Mouse (Mus musculus) midbrain, embryonic 16.5 days (tissue): Measurements from ENCODE around the gene Slc2a6. TPM values are rescaled to one million over a fixed set of nuclear protein-coding genes. Genes with fewer than 3 reads are reported as not detected.

Experiments used
- ATAC-seq: fragments of 200-750 bp; cut with Nextera tagmentation; 2 replicates; pipeline ENCODE4 v1.8.0; 2017; ENCODE audit warnings: moderate TSS enrichment
- H3K27ac ChIP-seq: fragments of 300-500 bp; sonication (generic); 2 replicates; pipeline ENCODE4 v1.5.1; 2014; ENCODE audit warnings: mild to moderate bottlenecking, low read length, mixed read lengths
- H3K27me3 ChIP-seq: fragments of 300-500 bp; sonication (generic); 2 replicates; pipeline ENCODE4 v1.6.1; 2014; ENCODE audit warnings: low read depth, low read length, mixed read lengths; ENCODE audit not compliant: control insufficient read depth, insufficient read depth
- H3K36me3 ChIP-seq: fragments of 300-500 bp; sonication (generic); 2 replicates; pipeline ENCODE4 v1.6.1; 2014; ENCODE audit warnings: mild to moderate bottlenecking, low read length, moderate library complexity, mixed read lengths; ENCODE audit not compliant: control insufficient read depth, insufficient read depth
- H3K4me1 ChIP-seq: fragments of 300-500 bp; sonication (generic); 2 replicates; pipeline ENCODE4 v1.6.1; 2014; ENCODE audit warnings: mild to moderate bottlenecking, low read length, mixed read lengths; ENCODE audit not compliant: control insufficient read depth, insufficient read depth
- H3K4me2 ChIP-seq: fragments of 300-500 bp; sonication (generic); 2 replicates; pipeline ENCODE4 v1.6.1; 2014; ENCODE audit warnings: mild to moderate bottlenecking, low read length, mixed read lengths
- H3K4me3 ChIP-seq: fragments of 300-500 bp; sonication (generic); 2 replicates; pipeline ENCODE4 v1.5.1; 2014; ENCODE audit warnings: low read depth, mild to moderate bottlenecking, low read length, moderate library complexity, mixed read lengths
- H3K9ac ChIP-seq: fragments of 300-500 bp; sonication (generic); 2 replicates; pipeline ENCODE4 v1.6.1; 2014; ENCODE audit warnings: low read depth, low read length, mixed read lengths
- H3K9me3 ChIP-seq: fragments of 300-500 bp; sonication (generic); replicated peaks from 2 replicates; pipeline ENCODE4 v1.6.1; 2014; ENCODE audit warnings: mild to moderate bottlenecking, low read length, mixed read lengths; ENCODE audit not compliant: control insufficient read depth, poor library complexity, severe bottlenecking
- WGBS: fragments of 180-500 bp; shearing (Covaris S2); extraction: QIAGEN DNeasy Blood & Tissue Kit; methylation state at CpG from one replicate; pipeline ENCODE4 v1.1.7; 2014; 5-methylcytosine and 5-hydroxymethylcytosine counted together
- polyA plus RNA-seq: library from polyadenylated mRNA; unstranded; fragments of >200 nt; fragmentation: Nextera tagmentation; extraction: Ambion mirVana; gene quantifications from 2 replicates; pipeline ENCODE4 v1.2.1, GENCODE M21; 2015

Gene Slc2a6
- polyA plus RNA-seq, 1 experiment from 2014 or later: 12.8 TPM

DNA sequence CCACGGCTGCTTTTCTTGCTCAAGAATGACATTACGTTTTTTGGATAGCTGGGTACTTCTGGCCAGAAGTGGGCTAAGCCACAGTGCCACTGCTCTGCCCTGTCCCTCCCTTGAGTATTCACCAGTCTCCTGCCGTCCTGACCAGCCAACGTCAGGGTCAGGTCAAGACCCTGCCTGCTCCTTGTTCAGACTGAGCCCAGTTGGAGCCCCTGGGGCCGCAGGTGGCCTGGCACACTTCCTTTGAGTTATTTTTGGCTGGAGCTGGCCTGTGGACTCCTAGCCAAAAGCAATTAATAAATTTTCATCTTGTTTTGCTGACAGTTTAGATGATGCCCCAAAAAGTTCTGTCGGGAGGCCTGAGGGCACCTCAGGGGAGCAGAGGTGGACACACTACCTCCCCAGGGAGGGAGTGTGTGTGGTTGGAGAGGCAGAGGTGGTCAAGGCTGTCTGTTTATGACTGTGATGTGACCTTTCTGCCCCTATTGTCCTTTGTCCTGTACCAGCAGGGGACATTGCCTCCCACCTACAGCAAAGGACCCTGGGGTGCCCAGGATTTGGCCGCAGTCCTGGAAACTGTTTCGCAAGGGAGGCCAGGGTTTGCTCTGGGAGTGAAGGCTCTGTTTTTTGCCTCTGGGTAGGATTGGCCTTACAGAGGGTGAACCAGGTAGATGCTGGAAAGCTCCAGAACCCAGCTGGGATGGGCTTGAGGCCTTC is 14.5 kb upstream of the Slc2a6 start:
- Histone ChIP-seq H3K9ac (no peak overlapping the region), H3K4me3 (no peak overlapping the region), H3K36me3 (no peaks in the 10 kb centered on the region), H3K9me3 (no peaks in the 10 kb centered on the region), H3K27me3 (no peaks in the 10 kb centered on the region; the same call in 1 of the 2 replicates), H3K27ac (no peak overlapping the region), H3K4me2 (no peak overlapping the region), H3K4me1 (no peaks in the 10 kb centered on the region)
- 65% methylated on average over 8 of the region's 8 CpGs for WGBS
- no peak for ATAC-seq

- WGBS: 0% methylated on average over 1 of the region's 1 CpGs
- no peaks in the 10 kb centered on the region for H3K4me1 ChIP-seq
- H3K27me3 ChIP-seq: no peaks in the 10 kb centered on the region
These were observed 11.5 kb upstream of the Slc2a6 start for GRCm38 (mm10) chr2:27039286-27039685.

GRCm38 (mm10) chr2:27038596-27038995 is 10.8 kb upstream of the Slc2a6 start:
- WGBS: 3% methylated on average over 3 of the region's 3 CpGs
- no peaks in the 10 kb centered on the region for H3K27me3 ChIP-seq
- no peak overlapping the region for H3K4me2 ChIP-seq
- no peaks in the 10 kb centered on the region for H3K4me1 ChIP-seq
- no peak overlapping the region for H3K9ac ChIP-seq
- peak; percentile 38; the same call in 1 of the 2 replicates for ATAC-seq
- no peak overlapping the region for H3K27ac ChIP-seq
- H3K4me3 ChIP-seq: no peak overlapping the region
- no peaks in the 10 kb centered on the region for H3K9me3 ChIP-seq
- H3K36me3 ChIP-seq: no peaks in the 10 kb centered on the region

More at GRCm38 (mm10) chr2:27039286-27039685, 11.5 kb upstream of the Slc2a6 start:
- no peaks in the 10 kb centered on the region for H3K36me3 ChIP-seq
- no peak overlapping the region for H3K4me3 ChIP-seq
- H3K27ac ChIP-seq: no peak overlapping the region
- H3K9ac ChIP-seq: no peak overlapping the region
- no peaks in the 10 kb centered on the region for H3K9me3 ChIP-seq
- ATAC-seq: no peak
- no peak overlapping the region for H3K4me2 ChIP-seq

- Histone ChIP-seq H3K9ac (no peak overlapping the region), H3K9me3 (no peaks in the 10 kb centered on the region), H3K4me3 (no peak overlapping the region), H3K27me3 (no peaks in the 10 kb centered on the region), H3K27ac (no peak overlapping the region), H3K4me1 (no peaks in the 10 kb centered on the region), H3K36me3 (no peaks in the 10 kb centered on the region), H3K4me2 (no peak overlapping the region)
- 68% methylated on average over 4 of the region's 4 CpGs for WGBS
- no peak for ATAC-seq
These were observed 9.2 kb upstream of the Slc2a6 start for GRCm38 (mm10) chr2:27037008-27037407.

- Histone ChIP-seq H3K9ac (no peak overlapping the region), H3K27ac (no peak overlapping the region), H3K4me3 (no peak overlapping the region), H3K4me1 (no peaks in the 10 kb centered on the region), H3K4me2 (no peak overlapping the region), H3K9me3 (no peaks in the 10 kb centered on the region), H3K27me3 (no peaks in the 10 kb centered on the region), H3K36me3 (no peaks in the 10 kb centered on the region)
- no peak for ATAC-seq
- 79% methylated on average over 3 of the region's 3 CpGs for whole genome bisulfite sequencing
These were observed 8.2 kb upstream of the Slc2a6 start for GRCm38 (mm10) chr2:27036003-27036402.

DNA sequence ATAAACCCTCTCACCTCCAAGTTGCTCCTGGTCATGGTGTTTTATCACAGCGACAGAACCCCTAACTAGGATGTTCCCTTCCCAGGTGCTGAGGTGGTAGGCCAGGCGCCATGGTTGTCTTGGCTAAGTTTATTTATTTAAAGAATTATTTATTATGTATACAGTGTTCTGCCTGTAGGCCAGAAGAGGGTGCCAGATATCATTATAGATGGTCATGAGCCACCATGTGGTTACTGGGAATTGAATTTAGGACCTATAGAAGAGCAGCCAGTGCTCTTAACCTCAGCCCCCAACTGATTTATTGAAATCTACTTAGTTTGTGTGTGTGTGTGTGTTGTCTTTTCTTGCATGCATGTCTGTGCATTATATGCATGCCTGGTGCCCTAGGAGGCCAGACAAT is 4.6 kb upstream of the Slc2a6 start:
- no peaks in the 10 kb centered on the region; the same call in 1 of the 2 replicates for H3K27me3 ChIP-seq
- peaks cover 5% of the 10 kb centered on the region for H3K4me1 ChIP-seq
- H3K36me3 ChIP-seq: no peaks in the 10 kb centered on the region
- 84% methylated on average over 2 of the region's 2 CpGs for WGBS
- no peak for ATAC-seq
- H3K27ac ChIP-seq: no peak overlapping the region
- H3K4me3 ChIP-seq: no peak overlapping the region
- no peak overlapping the region for H3K4me2 ChIP-seq
- H3K9ac ChIP-seq: no peak overlapping the region
- H3K9me3 ChIP-seq: no peaks in the 10 kb centered on the region

- peak overlapping the region; percentile 76 for H3K9ac ChIP-seq
- H3K4me2 ChIP-seq: peak overlapping the region; percentile 81
- H3K36me3 ChIP-seq: no peaks in the 10 kb centered on the region
- no peak; the same call in 1 of the 2 replicates for ATAC-seq
- H3K9me3 ChIP-seq: no peaks in the 10 kb centered on the region
- 77% methylated on average over 4 of the region's 4 CpGs for WGBS
- H3K27ac ChIP-seq: peak overlapping the region; percentile 73
- peaks cover 7% of the 10 kb centered on the region for H3K4me1 ChIP-seq
- H3K27me3 ChIP-seq: no peaks in the 10 kb centered on the region; the same call in 1 of the 2 replicates
- peak overlapping the region; percentile 51 for H3K4me3 ChIP-seq
These were observed 728 bp upstream of the Slc2a6 start for GRCm38 (mm10) chr2:27028437-27029015.

GRCm38 (mm10) chr2:27026857-27027617 is 761 bp downstream of the Slc2a6 start:
- peak overlapping the region; percentile 81 for H3K4me2 ChIP-seq
- H3K9me3 ChIP-seq: no peaks in the 10 kb centered on the region
- H3K9ac ChIP-seq: peak overlapping the region; percentile 76
- WGBS: 67% methylated on average over 10 of the region's 10 CpGs
- H3K4me3 ChIP-seq: peak overlapping the region; percentile 51
- H3K36me3 ChIP-seq: no peaks in the 10 kb centered on the region
- peaks cover 7% of the 10 kb centered on the region for H3K4me1 ChIP-seq
- no peaks in the 10 kb centered on the region; the same call in 1 of the 2 replicates for H3K27me3 ChIP-seq
- no peak for ATAC-seq
- peak overlapping the region; percentile 73; the same call in 1 of the 2 replicates for H3K27ac ChIP-seq
